Mouse (Mus musculus) heart, embryonic 10.5 days (tissue): ENCODE results near the gene Acbd6. TPM values are rescaled to one million over a fixed set of nuclear protein-coding genes. Genes with fewer than 3 reads are reported as not detected.

ENCODE experiments used
- DNase-seq: peaks from one replicate; pipeline ENCODE4 v3.0.0-alpha.2; 2017; ENCODE audit warnings: low spot score
- H3K27ac ChIP-seq: fragments of 300-500 bp; sonication (generic); 2 replicates; pipeline ENCODE4 v1.5.1; 2016; ENCODE audit warnings: mild to moderate bottlenecking
- H3K27me3 ChIP-seq: fragments of 300-500 bp; sonication (generic); 2 replicates; pipeline ENCODE4 v1.6.1; 2016; ENCODE audit warnings: mild to moderate bottlenecking; ENCODE audit not compliant: poor library complexity, insufficient read depth, severe bottlenecking
- H3K36me3 ChIP-seq: fragments of 300-500 bp; sonication (generic); 2 replicates; pipeline ENCODE4 v1.6.1; 2016; ENCODE audit warnings: mild to moderate bottlenecking, moderate library complexity
- H3K4me1 ChIP-seq: fragments of 300-500 bp; sonication (generic); 2 replicates; pipeline ENCODE4 v1.6.1; 2016; ENCODE audit warnings: mild to moderate bottlenecking
- H3K4me3 ChIP-seq: fragments of 300-500 bp; sonication (generic); 2 replicates; pipeline ENCODE4 v1.5.1; 2016; ENCODE audit warnings: mild to moderate bottlenecking, moderate library complexity
- H3K9me3 ChIP-seq: fragments of 300-500 bp; sonication (generic); 2 replicates; pipeline ENCODE4 v1.6.1; 2016; ENCODE audit warnings: mild to moderate bottlenecking, moderate library complexity
- WGBS: fragments of 180-500 bp; shearing (Covaris S2); methylation state at CpG from one replicate; pipeline ENCODE4 v1.1.7; 2016; 5-methylcytosine and 5-hydroxymethylcytosine counted together
- polyA plus RNA-seq: library from polyadenylated mRNA; unstranded; fragments of >200 nt; fragmentation: Nextera tagmentation; extraction: Ambion mirVana; gene quantifications from 2 replicates; pipeline ENCODE4 v1.2.1, GENCODE M21; 2016

Acbd6 gene
- polyA plus RNA-seq, 1 experiment from 2014 or later, result 71.2 TPM

- Histone ChIP-seq H3K27me3 (no peaks in the 10 kb centered on the region), H3K27ac (no peak overlapping the region), H3K4me1 (no peaks in the 10 kb centered on the region), H3K9me3 (no peaks in the 10 kb centered on the region; the same call in 1 of the 2 replicates), H3K4me3 (no peak overlapping the region), H3K36me3 (peaks cover 56% of the 10 kb centered on the region)
- WGBS, result 90% methylated on average over 4 of the region's 4 CpGs
- no peak for DNase-seq
Observed at GRCm38 (mm10) chr1:155569340-155569739, 11.4 kb downstream of the Acbd6 start.

GRCm38 (mm10) chr1:155574966-155575673, 17.2 kb downstream of the Acbd6 start:
- Histone ChIP-seq H3K4me3 (no peak overlapping the region), H3K27ac (no peak overlapping the region), H3K36me3 (peaks cover 15% of the 10 kb centered on the region), H3K4me1 (no peaks in the 10 kb centered on the region), H3K27me3 (no peaks in the 10 kb centered on the region), H3K9me3 (no peaks in the 10 kb centered on the region)
- whole genome bisulfite sequencing, result 29% methylated on average over 7 of the region's 7 CpGs
- DNase-seq, result no peak

GRCm38 (mm10) chr1:155576432-155576831, 18.5 kb downstream of the Acbd6 start:
- no peak for DNase-seq

GRCm38 (mm10) chr1:155577316-155577715, 19.4 kb downstream of the Acbd6 start:
- Histone ChIP-seq H3K36me3 (peaks cover 11% of the 10 kb centered on the region), H3K4me1 (no peaks in the 10 kb centered on the region), H3K27ac (no peak overlapping the region), H3K9me3 (no peaks in the 10 kb centered on the region), H3K4me3 (no peak overlapping the region), H3K27me3 (no peaks in the 10 kb centered on the region)
- DNase-seq, result no peak
- 65% methylated on average over 2 of the region's 2 CpGs for WGBS

More at GRCm38 (mm10) chr1:155576432-155576831, 18.5 kb downstream of the Acbd6 start:
- H3K4me1 ChIP-seq, result no peaks in the 10 kb centered on the region
- no peak overlapping the region for H3K27ac ChIP-seq
- H3K9me3 ChIP-seq, result no peaks in the 10 kb centered on the region
- no peaks in the 10 kb centered on the region for H3K27me3 ChIP-seq
- H3K36me3 ChIP-seq, result peaks cover 15% of the 10 kb centered on the region
- no peak overlapping the region for H3K4me3 ChIP-seq
- WGBS, result 44% methylated on average over 2 of the region's 2 CpGs

- Histone ChIP-seq H3K4me3 (no peak overlapping the region), H3K27ac (no peak overlapping the region), H3K9me3 (no peaks in the 10 kb centered on the region), H3K27me3 (no peaks in the 10 kb centered on the region), H3K36me3 (peaks cover 4% of the 10 kb centered on the region; the same call in 1 of the 2 replicates), H3K4me1 (no peaks in the 10 kb centered on the region)
- 80% methylated on average over 2 of the region's 2 CpGs for WGBS
- DNase-seq, result no peak
Observed at GRCm38 (mm10) chr1:155587961-155588360, 30.0 kb downstream of the Acbd6 start.

GRCm38 (mm10) chr1:155594141-155594540, 36.2 kb downstream of the Acbd6 start:
- H3K4me3 ChIP-seq, result no peak overlapping the region
- H3K9me3 ChIP-seq, result no peaks in the 10 kb centered on the region
- no peaks in the 10 kb centered on the region for H3K4me1 ChIP-seq
- no peaks in the 10 kb centered on the region for H3K27me3 ChIP-seq
- DNase-seq, result no peak
- no peaks in the 10 kb centered on the region for H3K36me3 ChIP-seq
- WGBS, result 51% methylated on average over 1 of the region's 1 CpGs
- no peak overlapping the region for H3K27ac ChIP-seq

GRCm38 (mm10) chr1:155596576-155596975, 38.7 kb downstream of the Acbd6 start:
- Histone ChIP-seq H3K27ac (no peak overlapping the region), H3K9me3 (no peaks in the 10 kb centered on the region), H3K4me3 (no peak overlapping the region), H3K27me3 (no peaks in the 10 kb centered on the region), H3K4me1 (no peaks in the 10 kb centered on the region), H3K36me3 (no peaks in the 10 kb centered on the region)
- 94% methylated on average over 3 of the region's 3 CpGs for WGBS
- DNase-seq, result no peak

GRCm38 (mm10) chr1:155604706-155605105, 46.8 kb downstream of the Acbd6 start:
- no peaks in the 10 kb centered on the region for H3K27me3 ChIP-seq
- WGBS, result 75% methylated on average over 1 of the region's 1 CpGs
- H3K4me3 ChIP-seq, result no peak overlapping the region
- no peaks in the 10 kb centered on the region for H3K9me3 ChIP-seq
- no peaks in the 10 kb centered on the region for H3K36me3 ChIP-seq
- no peak overlapping the region for H3K27ac ChIP-seq
- H3K4me1 ChIP-seq, result 0 out of 2 replicates have a peak, but pooled peaks cover 4% of the 10 kb centered on the region
- DNase-seq, result no peak

- Histone ChIP-seq H3K27ac (no peak overlapping the region), H3K4me3 (no peak overlapping the region), H3K36me3 (no peaks in the 10 kb centered on the region), H3K27me3 (no peaks in the 10 kb centered on the region), H3K9me3 (no peaks in the 10 kb centered on the region), H3K4me1 (0 out of 2 replicates have a peak, but pooled peaks cover 4% of the 10 kb centered on the region)
- DNase-seq, result no peak
- WGBS, result 62% methylated on average over 11 of the region's 11 CpGs
Observed at GRCm38 (mm10) chr1:155605391-155606155, 47.7 kb downstream of the Acbd6 start.

GRCm38 (mm10) chr1:155606156-155606531, 48.2 kb downstream of the Acbd6 start:
- Histone ChIP-seq H3K4me1 (0 out of 2 replicates have a peak, but pooled peaks cover 4% of the 10 kb centered on the region), H3K27ac (no peak overlapping the region), H3K4me3 (no peak overlapping the region), H3K36me3 (no peaks in the 10 kb centered on the region), H3K9me3 (no peaks in the 10 kb centered on the region), H3K27me3 (no peaks in the 10 kb centered on the region)
- no peak for DNase-seq
- 77% methylated on average over 8 of the region's 8 CpGs for WGBS

- no peak for DNase-seq
- H3K27ac ChIP-seq, result no peak overlapping the region
- no peak overlapping the region for H3K4me3 ChIP-seq
- no peaks in the 10 kb centered on the region for H3K36me3 ChIP-seq
- H3K4me1 ChIP-seq, result 0 out of 2 replicates have a peak, but pooled peaks cover 4% of the 10 kb centered on the region
- H3K27me3 ChIP-seq, result no peaks in the 10 kb centered on the region
- no peaks in the 10 kb centered on the region for H3K9me3 ChIP-seq
- WGBS, result 64% methylated on average over 4 of the region's 4 CpGs
Observed at GRCm38 (mm10) chr1:155608524-155608923, 50.6 kb downstream of the Acbd6 start.

- 57% methylated on average over 2 of the region's 2 CpGs for WGBS
- Histone ChIP-seq H3K4me1 (no peaks in the 10 kb centered on the region), H3K27me3 (no peaks in the 10 kb centered on the region), H3K4me3 (no peak overlapping the region), H3K27ac (no peak overlapping the region), H3K36me3 (no peaks in the 10 kb centered on the region), H3K9me3 (no peaks in the 10 kb centered on the region)
- no peak for DNase-seq
Observed at GRCm38 (mm10) chr1:155614426-155614825, 56.5 kb downstream of the Acbd6 start.

- 63% methylated on average over 6 of the region's 6 CpGs for WGBS
- H3K36me3 ChIP-seq, result peaks cover 10% of the 10 kb centered on the region
- no peaks in the 10 kb centered on the region for H3K9me3 ChIP-seq
- DNase-seq, result no peak
- no peaks in the 10 kb centered on the region for H3K4me1 ChIP-seq
- no peak overlapping the region for H3K4me3 ChIP-seq
- no peaks in the 10 kb centered on the region for H3K27me3 ChIP-seq
- H3K27ac ChIP-seq, result no peak overlapping the region
Observed at GRCm38 (mm10) chr1:155621075-155621474, 63.2 kb downstream of the Acbd6 start.
